Mouse (Mus musculus): Measurements from ENCODE around the gene Nrbp1.

- TF ChIP-seq CTCF (IDR thresholded peaks at IDR 0.05; ENCODE audit: control insufficient read depth, insufficient read depth, insufficient read length) (no peak), MYOG (IDR thresholded peaks at IDR 0.05; ENCODE audit: control insufficient read depth, extremely low read depth, insufficient read length) (no peak), USF1 (IDR thresholded peaks at IDR 0.05; ENCODE audit: low read depth) (no peak), MYOD1 (IDR thresholded peaks at IDR 0.05; ENCODE audit: control insufficient read depth, insufficient read length, low read depth) (no peak), MAX (IDR thresholded peaks at IDR 0.05) (no peak)
These were observed 55.0 kb downstream of the Nrbp1 start, which contains the start of gene Fndc4 for GRCm38 (mm10) chr5:31295606-31296141.

Measured in C2C12 (cell line).